Mouse (Mus musculus): ENCODE data around the gene St6gal1. TPM values are rescaled to one million over a fixed set of nuclear protein-coding genes. Genes with fewer than 3 reads are reported as not detected.

The St6gal1 gene
- polyA plus RNA-seq, 1 experiment from 2014 or later, result 60.3 TPM

DNA sequence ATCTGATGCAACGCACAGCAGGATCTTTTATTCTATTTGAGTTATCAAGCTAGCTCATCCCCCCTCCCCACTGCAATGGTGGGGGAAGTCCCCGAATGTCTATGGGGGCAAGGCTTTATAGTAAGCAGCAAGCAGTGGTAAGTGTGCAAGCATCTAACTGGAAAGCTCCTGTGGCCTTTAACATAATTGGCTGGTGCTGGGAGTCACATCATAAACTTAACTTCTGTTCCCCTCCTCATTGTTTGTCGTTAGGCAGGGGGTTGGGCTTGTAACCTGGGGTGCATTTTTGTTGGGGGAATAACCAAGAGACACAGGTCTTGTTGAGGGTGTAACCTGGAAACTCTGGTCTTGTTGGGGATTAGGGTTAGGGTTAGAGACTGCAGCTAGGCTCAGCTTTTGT is 3.9 kb downstream of the St6gal1 start:
- Histone ChIP-seq H3K27me3 (ENCODE audit: insufficient read depth, low read length) (no peaks in the 10 kb centered on the region), H3K27ac (ENCODE audit: low read depth) (no peak overlapping the region), H3K4me1 (ENCODE audit: insufficient read depth) (peaks cover 52% of the 10 kb centered on the region), H3K4me2 (peak overlapping the region; percentile 81), H3K36me3 (ENCODE audit: insufficient read depth) (no peaks in the 10 kb centered on the region), H3K9me3 (ENCODE audit: low read depth, low read length) (no peaks in the 10 kb centered on the region), H3K9ac (no peak overlapping the region; the same call in 1 of the 2 replicates), H3K4me3 (ENCODE audit: low read depth, low read length) (no peak overlapping the region)
- ATAC-seq (ENCODE audit: insufficient read depth) (no peak), DNase-seq (no peak)
- TF ChIP-seq CTCF (IDR thresholded peaks at IDR 0.05; ENCODE audit: low read depth), result no peak
- WGBS, result 41% methylated on average over 3 of the region's 3 CpGs

DNA sequence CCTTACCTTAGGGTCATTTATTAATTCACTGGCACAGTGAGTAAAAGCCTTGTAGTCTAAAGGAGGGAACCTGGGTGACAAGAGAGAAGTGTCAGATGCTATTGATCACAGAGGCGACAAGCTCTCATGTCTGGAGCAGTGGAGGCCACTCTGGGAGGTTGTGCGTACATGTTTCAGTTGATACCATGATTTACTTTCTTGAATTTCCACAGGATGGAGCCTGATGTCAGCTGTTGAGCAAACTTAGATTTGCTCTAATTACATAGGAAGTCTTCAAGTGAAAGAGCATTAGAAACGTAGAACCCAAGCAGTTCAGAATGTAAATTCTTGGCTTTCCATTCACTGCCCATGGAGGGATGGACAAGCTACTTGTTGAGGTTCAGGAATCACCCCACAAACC is 5.4 kb downstream of the St6gal1 start:
- Histone ChIP-seq H3K4me1 (ENCODE audit: insufficient read depth) (peaks cover 48% of the 10 kb centered on the region), H3K27me3 (ENCODE audit: insufficient read depth, low read length) (no peaks in the 10 kb centered on the region), H3K9me3 (ENCODE audit: low read depth, low read length) (no peaks in the 10 kb centered on the region), H3K9ac (no peak overlapping the region), H3K27ac (ENCODE audit: low read depth) (peak overlapping the region; percentile 54), H3K4me3 (ENCODE audit: low read depth, low read length) (no peak overlapping the region), H3K36me3 (ENCODE audit: insufficient read depth) (no peaks in the 10 kb centered on the region), H3K4me2 (0 out of 2 replicates have a peak overlapping the region, but pooled peaks have one; percentile 10)
- DNase-seq (peak; percentile 65), ATAC-seq (ENCODE audit: insufficient read depth) (no peak)
- no peak for TF ChIP-seq CTCF (IDR thresholded peaks at IDR 0.05; ENCODE audit: low read depth)
- 31% methylated on average over 3 of the region's 3 CpGs for WGBS

DNA sequence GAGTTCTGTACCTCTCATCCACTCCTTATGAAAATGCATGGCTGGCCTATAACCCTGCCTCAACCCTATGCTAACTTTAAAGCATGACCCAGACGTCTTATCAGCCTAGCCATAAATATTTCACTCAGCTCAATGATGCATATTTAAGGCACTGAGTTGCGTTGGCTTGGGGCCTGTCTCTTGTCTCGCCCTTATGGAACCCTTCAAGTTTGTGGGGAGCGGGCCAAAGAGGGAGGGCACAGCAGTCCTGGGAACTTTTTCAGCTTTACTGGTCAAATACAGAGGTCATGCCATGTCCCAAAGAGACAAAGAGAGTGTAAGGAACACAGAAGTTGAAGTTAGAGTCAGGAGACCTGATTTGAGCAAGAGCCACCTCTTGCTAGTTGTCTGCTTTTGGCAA is 6.6 kb downstream of the St6gal1 start:
- no peak for TF ChIP-seq CTCF (IDR thresholded peaks at IDR 0.05; ENCODE audit: low read depth)
- Histone ChIP-seq H3K4me2 (no peak overlapping the region), H3K36me3 (ENCODE audit: insufficient read depth) (no peaks in the 10 kb centered on the region), H3K27ac (ENCODE audit: low read depth) (peak overlapping the region; percentile 77; the same call in 1 of the 2 replicates), H3K4me3 (ENCODE audit: low read depth, low read length) (no peak overlapping the region), H3K27me3 (ENCODE audit: insufficient read depth, low read length) (no peaks in the 10 kb centered on the region), H3K9me3 (ENCODE audit: low read depth, low read length) (no peaks in the 10 kb centered on the region), H3K9ac (no peak overlapping the region), H3K4me1 (ENCODE audit: insufficient read depth) (peaks cover 48% of the 10 kb centered on the region)
- WGBS, result 38% methylated on average over 4 of the region's 4 CpGs
- DNase-seq (peak; percentile 87), ATAC-seq (ENCODE audit: insufficient read depth) (peak; percentile 72; the same call in 1 of the 2 replicates)

DNA sequence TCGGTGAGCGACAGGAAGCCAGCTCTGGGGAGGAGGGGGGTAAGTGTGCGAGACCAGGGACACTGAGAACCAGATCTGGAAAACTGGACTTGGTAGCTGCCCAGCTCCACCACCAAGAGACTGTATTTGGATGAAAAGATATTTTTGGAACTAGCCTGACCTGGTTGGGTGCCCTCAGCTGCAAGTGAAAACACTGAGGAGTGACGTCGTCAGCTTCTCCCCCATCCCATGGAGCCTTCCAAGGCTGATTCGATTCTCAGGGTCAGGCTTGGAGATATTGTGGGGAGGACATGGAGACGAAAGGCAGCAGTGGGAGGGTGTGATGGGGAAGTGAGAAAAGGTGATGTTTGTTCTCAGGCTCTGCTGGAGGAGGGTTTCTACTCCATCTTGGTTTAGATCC is 8.2 kb downstream of the St6gal1 start:
- peak overlapping the region; percentile 69 for H3K27ac ChIP-seq (ENCODE audit: low read depth)
- H3K27me3 ChIP-seq (ENCODE audit: insufficient read depth, low read length), result no peaks in the 10 kb centered on the region
- WGBS, result 32% methylated on average over 7 of the region's 7 CpGs
- H3K4me3 ChIP-seq (ENCODE audit: low read depth, low read length), result no peak overlapping the region
- H3K4me1 ChIP-seq (ENCODE audit: insufficient read depth), result peaks cover 54% of the 10 kb centered on the region
- 0 out of 2 replicates have a peak overlapping the region, but pooled peaks have one; percentile 25 for H3K4me2 ChIP-seq
- TF ChIP-seq CTCF (IDR thresholded peaks at IDR 0.05; ENCODE audit: low read depth), result no peak
- no peaks in the 10 kb centered on the region for H3K9me3 ChIP-seq (ENCODE audit: low read depth, low read length)
- no peak overlapping the region for H3K9ac ChIP-seq
- H3K36me3 ChIP-seq (ENCODE audit: insufficient read depth), result no peaks in the 10 kb centered on the region
- DNase-seq (no peak), ATAC-seq (ENCODE audit: insufficient read depth) (no peak)

DNA sequence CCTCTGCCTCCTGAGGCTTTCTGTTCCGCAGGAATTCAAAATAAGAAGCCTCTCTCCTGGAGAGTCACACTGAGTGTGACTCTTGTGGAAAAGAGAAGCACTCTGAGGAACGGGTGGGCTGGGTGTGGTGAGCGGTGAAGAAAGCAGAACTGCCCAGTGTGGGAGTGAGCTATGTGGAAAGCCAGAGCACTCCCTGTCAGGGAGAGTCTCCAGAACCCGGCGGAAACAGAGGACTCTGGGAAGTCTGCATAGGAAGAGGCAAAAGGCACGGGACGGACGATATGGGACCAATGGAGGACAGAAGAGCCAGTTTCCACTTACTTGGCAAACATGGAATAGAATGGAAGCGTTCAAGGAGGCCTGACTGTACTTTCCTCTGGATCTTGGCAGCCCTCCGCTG is 9.0 kb downstream of the St6gal1 start:
- no peak for TF ChIP-seq CTCF (IDR thresholded peaks at IDR 0.05; ENCODE audit: low read depth)
- DNase-seq (no peak), ATAC-seq (ENCODE audit: insufficient read depth) (no peak)
- no peak overlapping the region for H3K4me2 ChIP-seq
- H3K4me3 ChIP-seq (ENCODE audit: low read depth, low read length), result no peak overlapping the region
- no peaks in the 10 kb centered on the region for H3K9me3 ChIP-seq (ENCODE audit: low read depth, low read length)
- no peaks in the 10 kb centered on the region for H3K36me3 ChIP-seq (ENCODE audit: insufficient read depth)
- WGBS, result 57% methylated on average over 10 of the region's 10 CpGs
- H3K9ac ChIP-seq, result no peak overlapping the region
- peak overlapping the region; percentile 74 for H3K27ac ChIP-seq (ENCODE audit: low read depth)
- no peaks in the 10 kb centered on the region for H3K27me3 ChIP-seq (ENCODE audit: insufficient read depth, low read length)
- H3K4me1 ChIP-seq (ENCODE audit: insufficient read depth), result peaks cover 51% of the 10 kb centered on the region

DNA sequence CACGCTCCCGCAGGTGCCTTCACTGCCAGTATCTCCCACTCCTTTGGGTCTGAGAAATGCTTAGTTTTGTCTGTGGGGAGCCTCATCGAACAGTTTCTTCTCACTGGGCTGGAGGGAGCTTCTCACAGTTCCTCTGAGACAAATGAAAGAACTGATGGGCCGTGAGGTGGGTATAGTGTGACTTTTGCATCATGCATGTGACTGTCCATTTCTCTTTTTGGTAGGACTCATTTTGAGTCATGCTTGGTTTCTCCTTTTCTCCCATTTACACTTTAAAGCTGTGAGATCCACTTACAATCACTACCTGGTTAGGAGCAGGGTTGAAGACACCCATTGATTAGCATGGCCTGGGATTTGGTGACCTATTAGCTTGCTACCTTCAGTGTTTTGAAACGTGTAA is 10.0 kb downstream of the St6gal1 start:
- H3K27ac ChIP-seq (ENCODE audit: low read depth), result no peak overlapping the region
- DNase-seq (no peak), ATAC-seq (ENCODE audit: insufficient read depth) (no peak)
- no peak overlapping the region for H3K9ac ChIP-seq
- no peak overlapping the region for H3K4me3 ChIP-seq (ENCODE audit: low read depth, low read length)
- 77% methylated on average over 5 of the region's 5 CpGs for whole genome bisulfite sequencing
- no peaks in the 10 kb centered on the region for H3K9me3 ChIP-seq (ENCODE audit: low read depth, low read length)
- no peaks in the 10 kb centered on the region for H3K36me3 ChIP-seq (ENCODE audit: insufficient read depth)
- peaks cover 50% of the 10 kb centered on the region for H3K4me1 ChIP-seq (ENCODE audit: insufficient read depth)
- no peak for TF ChIP-seq CTCF (IDR thresholded peaks at IDR 0.05; ENCODE audit: low read depth)
- H3K4me2 ChIP-seq, result no peak overlapping the region
- no peaks in the 10 kb centered on the region for H3K27me3 ChIP-seq (ENCODE audit: insufficient read depth, low read length)

DNA sequence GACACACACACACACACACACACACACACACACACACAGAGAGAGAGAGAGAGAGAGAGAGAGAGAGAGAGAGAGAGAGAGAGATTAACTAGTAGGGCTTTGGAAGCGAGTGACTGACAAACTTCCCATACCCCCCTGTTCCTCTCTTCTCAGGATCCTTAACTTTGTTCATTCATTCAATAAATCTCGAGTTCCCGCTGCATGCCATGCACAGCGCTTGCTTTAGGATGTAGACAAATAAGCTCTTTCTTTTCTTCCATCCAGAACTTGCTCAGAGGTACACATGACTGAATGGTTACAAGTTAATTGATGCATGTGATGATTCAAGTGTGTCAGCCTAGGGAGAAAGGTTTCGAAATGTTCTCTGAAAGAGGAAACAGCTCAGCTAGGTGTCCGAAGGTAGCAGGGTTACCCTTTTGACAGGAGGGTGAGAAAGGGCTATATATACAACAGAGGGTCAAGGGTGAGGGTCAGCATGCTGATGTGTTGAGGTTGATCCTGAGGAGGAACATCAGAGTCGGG is 10.7 kb downstream of the St6gal1 start:
- peaks cover 50% of the 10 kb centered on the region for H3K4me1 ChIP-seq (ENCODE audit: insufficient read depth)
- DNase-seq (no peak), ATAC-seq (ENCODE audit: insufficient read depth) (no peak)
- 68% methylated on average over 7 of the region's 7 CpGs for WGBS
- H3K4me2 ChIP-seq, result no peak overlapping the region
- no peak overlapping the region for H3K4me3 ChIP-seq (ENCODE audit: low read depth, low read length)
- H3K36me3 ChIP-seq (ENCODE audit: insufficient read depth), result no peaks in the 10 kb centered on the region
- H3K9ac ChIP-seq, result no peak overlapping the region
- no peak for TF ChIP-seq CTCF (IDR thresholded peaks at IDR 0.05; ENCODE audit: low read depth)
- H3K27ac ChIP-seq (ENCODE audit: low read depth), result no peak overlapping the region
- no peaks in the 10 kb centered on the region for H3K9me3 ChIP-seq (ENCODE audit: low read depth, low read length)
- no peaks in the 10 kb centered on the region for H3K27me3 ChIP-seq (ENCODE audit: insufficient read depth, low read length)
